Mouse (Mus musculus) layer of hippocampus, adult 9-11 months (tissue): ENCODE measurements at regions not wholly inside any gene's neighbourhood (a gene's known extent, or its start where the extent isn't known, plus 50 kb on each side); places are given as distances from the start of the nearest gene placed in this dataset.

Source experiments
- DNase-seq: peaks from one replicate; pipeline ENCODE4 v3.0.0; 2022

DNA sequence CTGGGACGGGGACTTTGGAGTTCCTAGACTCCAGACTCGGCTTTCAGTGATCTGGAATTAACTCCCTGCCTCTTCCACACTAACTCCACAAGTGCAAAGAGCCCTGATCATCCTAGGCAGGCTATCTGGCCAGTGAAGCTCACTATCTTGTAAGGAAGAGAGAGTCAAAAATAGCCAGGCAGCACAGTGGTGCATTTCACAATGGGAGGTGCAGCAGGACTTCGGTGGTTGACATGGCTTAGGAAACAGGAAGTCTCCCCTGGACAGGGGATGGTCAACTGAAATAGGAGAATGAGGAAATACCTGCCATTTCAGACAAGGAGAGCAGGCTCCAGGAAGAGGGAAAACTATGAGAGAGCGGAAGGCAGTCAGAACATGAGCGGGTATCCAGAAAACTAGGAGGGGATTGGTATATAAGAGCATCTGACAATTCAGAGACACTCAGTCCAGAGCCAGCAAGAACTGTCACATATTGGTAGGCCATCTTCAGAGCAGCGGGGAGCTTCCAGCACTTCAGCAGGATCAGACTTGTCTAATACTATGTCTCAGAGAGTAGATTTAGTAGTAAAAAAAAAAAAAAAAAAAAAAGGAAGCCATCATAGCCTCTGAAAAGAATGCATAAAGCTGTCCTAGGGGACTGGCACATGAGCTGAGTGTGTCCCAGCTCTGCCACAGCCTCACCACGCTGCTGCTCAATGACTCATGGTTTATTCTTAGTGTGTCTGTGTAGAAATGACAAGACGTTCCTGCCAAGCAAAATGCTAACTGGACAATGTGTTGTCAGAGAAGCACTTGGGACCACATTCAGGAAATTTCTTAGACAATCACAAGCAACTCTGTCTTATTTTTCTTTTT is 184.5 kb upstream of the Cpeb2 start:
- peak; percentile 85 for DNase-seq

DNA sequence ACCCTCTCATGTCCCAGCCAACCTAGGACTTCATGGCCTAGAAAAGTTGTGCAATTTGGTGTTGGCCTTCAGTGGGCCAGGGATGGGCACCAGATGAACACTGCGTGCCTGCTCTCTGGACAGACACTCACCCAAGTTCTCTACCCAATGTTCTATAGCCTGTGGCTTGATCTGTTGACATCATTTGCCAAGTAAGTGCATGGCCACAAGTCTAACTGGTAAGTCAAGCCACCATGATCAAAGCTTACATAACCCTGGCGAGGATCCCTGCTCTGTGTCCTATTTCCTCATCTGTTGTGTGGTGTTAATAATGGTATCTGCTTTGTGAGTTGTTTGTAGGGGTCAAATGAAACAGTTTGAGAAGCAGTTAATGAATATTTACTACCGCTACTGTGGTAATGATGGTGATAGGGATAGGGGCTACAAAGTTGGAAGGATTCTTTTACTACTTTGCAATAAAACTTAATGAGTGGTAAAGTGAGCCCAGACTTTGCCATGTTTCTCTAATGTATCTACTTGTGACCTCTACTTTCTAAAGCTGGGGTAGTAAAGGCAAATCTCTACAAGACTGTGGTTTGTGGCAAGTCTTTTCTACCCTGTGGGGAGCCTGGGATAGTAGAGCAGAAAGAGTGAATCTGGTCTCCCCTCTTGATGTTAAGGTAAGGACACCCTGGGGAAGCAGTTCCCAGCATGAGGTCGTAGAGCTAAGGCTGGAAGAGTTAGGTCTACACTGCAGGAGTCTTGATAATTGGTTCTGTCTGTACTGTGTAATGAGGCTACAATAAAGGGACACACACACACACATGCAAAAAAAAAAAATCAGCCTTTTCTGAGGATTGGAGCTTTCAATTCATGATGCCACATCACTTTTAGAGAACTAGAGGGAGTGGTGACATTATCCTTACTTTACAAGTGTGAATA is 183.3 kb upstream of the Cpeb2 start:
- DNase-seq = peak; percentile 51

DNA sequence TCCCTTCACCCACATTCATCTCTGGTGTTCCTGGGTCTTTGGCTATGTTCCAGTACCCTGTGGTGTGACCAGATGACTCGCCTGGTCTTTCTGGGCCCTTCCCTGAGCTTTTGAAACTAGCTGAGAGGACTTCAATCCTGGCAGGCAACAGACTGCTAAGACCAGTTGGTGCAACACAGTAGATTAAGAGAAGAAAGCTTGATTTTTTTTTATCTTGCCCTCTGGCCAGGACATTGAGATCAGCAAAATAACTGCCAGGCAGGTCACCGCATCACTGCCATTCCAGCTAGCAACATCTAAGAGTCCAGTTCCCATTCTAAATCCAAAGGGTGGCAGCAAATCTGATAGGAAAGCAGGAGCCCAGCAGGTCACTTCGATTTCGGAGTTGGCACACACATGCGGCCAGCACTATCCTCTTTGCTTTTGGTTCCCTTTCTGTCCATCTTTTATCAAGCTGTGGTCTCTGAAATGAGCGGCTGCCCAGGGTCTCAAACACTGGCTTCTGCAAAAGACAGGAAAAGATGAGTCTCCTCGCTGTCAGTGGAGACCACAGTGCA is 181.9 kb upstream of the Cpeb2 start:
- DNase-seq = peak; percentile 8

DNA sequence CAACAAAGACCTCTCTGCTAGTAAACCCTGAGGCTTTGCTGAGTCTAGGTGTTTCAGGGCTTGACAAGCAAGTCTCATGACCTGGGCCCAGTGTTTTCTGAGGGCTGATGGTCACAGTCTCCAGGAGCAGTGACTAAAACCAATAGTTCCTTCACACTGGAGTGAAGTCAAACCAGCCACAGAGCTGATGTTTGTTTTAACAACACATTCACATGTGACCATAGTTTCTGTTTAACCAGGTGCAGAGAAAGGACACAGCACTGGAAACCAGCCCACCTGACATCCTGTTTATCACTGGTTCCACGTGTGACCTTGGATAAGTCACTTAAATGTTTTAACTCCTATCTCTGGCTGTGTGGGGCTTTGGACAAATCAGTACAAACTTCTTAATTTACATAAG is 180.3 kb upstream of the Cpeb2 start:
- DNase-seq = no peak

DNA sequence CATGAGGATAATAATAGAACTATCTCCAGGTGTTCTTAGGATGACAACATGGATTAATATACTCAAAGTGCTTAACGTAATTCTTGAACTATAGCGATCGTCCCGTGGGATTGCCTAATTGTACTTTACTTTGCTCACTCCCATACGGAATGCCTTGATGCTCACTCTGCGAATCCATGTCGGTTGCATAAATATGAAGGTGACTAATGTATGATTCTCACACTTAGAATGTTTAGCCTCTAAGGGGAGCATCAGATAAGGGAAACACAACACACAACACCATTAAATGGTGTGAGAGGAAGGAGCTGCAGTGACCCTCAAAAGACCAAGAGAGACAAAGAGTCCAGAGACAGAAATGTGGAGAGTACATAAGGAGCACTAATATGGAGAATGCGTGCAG is 178.4 kb upstream of the Cpeb2 start:
- no peak for DNase-seq

DNA sequence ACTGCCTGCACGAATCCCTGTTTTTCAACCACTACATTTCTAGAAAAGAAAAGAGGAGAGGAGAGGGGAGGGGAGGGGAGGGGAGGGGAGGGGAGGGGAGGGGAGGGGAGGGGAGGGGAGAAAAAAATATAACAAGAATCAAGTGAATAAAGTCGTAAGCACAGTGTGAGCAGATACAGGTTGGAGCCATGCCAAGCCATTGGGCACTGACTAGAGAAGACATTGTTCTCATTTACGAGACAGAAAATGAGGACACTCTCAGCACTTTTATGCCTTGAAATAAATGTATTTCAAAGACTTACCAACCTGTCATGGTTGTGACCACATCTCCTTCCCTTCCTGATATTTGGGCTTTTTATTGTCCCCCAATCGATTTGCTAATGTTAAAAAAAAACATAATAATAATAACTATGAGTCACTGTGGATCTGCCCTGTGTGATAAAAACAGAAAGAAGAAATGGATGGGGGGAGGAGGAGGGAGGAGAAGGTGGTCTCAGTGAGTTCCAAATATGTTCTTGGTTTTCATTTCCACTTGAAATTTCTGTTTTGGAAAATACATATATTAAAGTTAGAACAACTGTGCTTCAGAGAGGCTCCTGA is 177.8 kb upstream of the Cpeb2 start:
- no peak for DNase-seq

DNA sequence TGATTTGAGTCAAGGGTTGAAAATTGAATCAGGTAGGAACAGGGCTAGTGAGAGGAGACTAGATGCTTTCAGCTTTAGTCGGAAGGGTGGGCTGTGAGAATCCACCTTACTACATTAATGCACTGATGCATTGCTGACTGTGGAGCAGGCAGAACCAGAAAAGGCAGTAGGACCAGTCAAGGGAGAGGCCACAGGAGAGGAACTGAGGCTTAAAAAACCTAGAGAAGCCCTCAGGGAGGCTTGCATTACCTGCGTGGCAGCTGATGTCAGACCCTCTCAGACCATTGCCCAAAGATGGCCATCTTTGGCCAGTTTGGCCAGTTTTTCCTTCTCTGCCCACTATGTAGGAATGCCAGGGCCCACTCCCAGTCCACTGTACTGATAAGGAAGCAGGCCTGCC is 176.5 kb upstream of the Cpeb2 start:
- no peak for DNase-seq

DNA sequence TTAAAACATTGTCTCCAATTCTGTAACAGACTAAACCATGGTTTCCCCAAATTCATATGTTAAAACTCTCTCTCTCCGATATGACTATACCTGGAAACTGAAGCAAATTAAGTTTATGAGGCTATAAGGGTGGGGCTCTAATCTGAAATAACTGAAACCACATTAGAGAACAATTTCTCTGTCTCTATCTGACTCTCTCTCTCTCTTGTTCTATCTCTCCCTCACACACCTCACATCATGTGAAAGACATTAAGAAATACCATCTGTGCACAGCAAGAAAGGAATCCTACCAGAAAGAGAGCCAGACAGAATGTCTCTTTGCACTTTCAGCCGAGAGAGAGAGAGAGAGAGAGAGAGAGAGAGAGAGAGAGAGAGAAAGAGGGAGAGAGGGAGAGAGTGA is 171.7 kb upstream of the Cpeb2 start:
- DNase-seq = no peak

DNA sequence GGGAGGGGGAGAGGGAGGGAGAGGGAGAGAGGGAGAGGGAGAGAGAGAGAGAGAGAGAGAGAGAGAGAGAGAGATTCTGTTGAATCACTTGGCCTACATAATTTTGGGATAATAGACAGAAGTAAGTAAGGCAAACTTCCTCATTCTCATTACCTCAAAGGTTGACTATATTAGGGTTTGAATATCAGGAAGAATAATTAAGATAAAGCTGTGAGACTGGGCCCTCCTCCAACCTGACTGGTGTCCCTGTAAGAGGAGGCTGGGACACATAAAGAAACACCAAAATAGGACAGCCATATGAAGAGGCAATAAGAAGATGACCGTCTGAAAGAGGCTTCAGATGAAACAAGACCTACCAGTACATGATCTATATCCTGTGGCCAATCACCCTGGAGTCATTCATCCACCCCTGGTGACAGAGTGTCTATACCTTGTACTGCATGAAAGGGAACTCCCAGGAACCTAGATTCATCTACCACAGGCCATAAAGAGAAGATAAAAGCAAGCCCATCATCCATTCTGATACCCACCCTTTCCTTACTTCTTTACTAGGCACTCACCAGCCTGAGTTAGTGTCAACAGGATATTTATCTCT is 171.1 kb upstream of the Cpeb2 start:
- no peak for DNase-seq

DNA sequence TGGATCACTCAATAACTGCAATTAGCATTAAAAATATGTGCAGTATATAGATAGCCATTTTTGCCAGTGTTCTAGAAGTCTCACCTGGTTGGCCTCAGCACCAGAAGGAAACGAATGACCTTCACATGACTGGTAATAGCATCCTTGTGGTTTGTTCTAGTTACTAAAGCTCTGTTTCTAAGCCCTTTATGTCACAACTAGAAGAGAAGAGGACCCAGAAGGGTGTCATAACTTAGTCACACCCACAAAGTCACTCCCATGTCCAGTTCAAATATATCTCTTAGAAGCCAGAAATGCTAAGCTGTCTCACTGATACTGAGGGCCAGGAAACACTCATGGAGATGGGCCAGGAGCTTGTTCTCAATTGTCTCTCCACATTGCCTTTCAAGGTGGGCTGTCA is 170.5 kb upstream of the Cpeb2 start:
- DNase-seq = no peak

DNA sequence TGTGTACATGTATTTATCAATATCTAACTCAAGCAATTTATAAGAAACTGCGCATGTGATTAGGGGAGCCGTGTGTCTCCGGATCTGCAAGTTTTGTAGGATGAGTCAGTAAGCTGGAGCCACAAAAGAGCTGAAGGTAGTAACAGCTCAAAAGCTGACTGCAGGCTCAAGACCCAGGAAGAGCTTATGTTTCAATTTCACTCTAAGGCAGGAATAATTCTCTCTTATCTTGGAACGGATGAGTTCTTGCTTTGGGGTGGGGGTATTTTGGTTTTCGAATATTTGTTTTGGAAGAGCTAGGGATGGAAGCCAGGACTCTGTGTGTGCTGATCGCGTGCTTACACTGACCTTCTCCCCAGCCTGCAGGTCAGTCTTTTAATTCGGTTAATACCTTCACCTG is 169.6 kb upstream of the Cpeb2 start:
- no peak for DNase-seq

DNA sequence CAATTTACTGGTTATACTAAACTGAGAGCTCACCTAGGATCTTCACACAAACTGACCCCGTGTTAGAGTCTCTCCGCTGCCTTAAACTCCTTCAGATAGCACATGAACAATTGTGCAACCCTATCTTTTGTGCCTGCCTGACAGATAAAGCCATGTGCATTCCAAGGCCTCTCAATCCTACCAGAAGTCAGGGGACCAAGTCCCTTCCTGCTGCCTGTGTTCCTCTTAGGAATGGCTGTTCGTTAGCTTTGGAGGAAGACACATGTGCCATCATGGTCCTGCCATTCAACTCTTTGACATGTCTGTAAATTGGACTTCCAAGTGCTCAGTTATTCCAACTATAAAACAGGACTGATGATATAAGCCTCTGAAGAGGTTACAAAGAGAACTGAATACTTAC is 161.4 kb upstream of the Cpeb2 start:
- DNase-seq = no peak

DNA sequence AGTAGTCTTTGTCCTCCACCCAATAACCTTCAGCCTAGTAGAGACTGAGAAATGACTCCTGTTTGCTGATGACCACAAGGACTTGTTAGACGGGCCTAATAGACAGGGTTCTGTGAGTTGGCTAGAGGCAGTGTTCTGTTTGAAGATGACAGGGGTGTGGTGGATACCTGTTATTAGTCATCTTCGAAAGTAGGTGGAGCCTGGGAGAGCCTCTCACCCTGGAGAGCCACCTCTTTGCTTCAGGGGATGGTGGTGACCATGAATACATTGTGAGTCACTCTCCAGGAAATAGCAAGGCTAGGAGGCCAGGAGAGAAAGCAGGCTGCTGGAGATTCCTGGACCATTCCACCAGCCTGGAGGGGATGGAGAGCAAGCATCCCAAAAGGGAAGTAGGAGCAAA is 160.6 kb upstream of the Cpeb2 start:
- no peak for DNase-seq

DNA sequence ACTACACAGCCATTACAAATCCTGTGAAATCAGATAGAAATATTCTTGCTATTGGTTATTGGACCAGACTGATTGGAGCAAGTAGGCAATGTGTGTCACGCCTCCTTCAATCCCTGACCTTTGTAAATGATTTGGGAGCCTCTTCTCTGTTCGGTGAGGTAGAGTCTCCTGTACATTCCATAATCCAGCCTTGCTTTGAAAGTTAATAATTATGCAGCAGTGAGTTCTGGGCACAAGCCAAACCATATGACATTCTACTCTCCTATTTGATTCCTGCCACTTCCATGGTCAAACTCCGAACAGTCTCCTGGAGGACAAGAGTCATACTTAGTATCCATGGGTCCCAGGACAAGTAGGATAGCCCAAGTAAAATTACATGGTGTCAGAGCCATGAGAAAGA is 158.4 kb upstream of the Cpeb2 start:
- DNase-seq = no peak

DNA sequence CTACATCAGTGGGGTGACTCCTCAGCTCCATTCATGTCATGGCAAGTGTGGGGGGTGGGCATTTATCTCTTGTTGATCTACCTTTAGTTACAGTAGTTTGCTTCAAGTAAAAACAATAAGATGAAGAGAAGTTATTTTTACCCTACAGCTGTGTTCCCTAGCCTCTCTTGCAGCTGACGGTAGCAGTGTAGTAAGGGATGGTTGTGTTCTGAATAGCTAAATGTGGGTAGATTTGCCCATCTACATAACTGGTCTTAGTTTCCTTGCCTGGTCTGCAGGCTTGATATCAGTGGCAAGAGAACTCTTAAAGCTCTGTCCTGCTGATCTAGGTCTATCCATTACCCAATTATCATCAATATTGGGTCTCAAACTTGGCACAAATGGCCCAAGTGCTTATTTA is 152.7 kb upstream of the Cpeb2 start:
- DNase-seq = no peak

DNA sequence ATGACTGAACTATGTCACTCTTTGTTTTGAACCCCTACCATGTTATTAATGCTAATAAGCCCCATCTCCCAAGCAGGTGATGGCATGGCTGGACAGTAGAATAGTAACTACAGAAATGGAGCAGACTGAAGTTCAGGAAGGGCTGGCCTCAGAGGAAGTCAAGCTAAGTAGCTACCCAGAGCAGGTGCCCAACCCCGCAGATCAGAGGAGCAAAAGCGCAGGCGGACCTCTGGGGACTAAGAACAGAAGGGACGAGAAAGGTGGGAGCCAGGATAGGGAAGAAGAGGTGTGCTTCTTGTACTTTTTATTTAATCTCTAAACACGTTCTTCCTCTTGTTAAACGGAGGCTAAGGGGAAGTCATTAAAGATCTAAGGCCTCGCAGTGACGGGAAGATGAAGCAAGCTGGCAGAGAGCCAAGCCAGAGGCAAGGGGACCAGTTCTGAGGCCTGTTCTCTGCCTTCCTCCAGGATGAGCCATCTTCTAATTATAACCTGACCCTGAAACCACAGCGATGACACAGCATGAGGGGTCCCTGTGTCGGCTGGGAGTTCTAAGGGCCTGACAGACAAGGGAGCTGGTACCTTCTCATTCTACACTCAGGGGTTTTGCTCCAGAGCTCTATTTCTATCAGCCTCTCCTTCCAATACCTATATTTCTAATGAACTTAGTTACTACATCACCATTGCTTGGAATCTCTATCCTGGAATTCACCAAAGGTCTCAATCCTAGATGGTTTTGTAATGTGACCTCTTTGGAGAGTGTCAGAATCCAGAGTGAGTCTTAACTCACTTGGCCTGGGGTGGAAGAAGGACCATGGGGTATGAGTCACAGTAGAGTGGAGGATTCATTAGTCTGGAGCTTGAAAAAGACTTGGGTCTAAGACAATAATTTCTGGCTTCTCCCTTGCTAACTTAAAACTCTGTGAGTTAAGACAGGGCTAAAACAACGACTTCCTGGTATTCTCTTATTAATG is 151.1 kb upstream of the Cpeb2 start:
- DNase-seq = peak; percentile 51

DNA sequence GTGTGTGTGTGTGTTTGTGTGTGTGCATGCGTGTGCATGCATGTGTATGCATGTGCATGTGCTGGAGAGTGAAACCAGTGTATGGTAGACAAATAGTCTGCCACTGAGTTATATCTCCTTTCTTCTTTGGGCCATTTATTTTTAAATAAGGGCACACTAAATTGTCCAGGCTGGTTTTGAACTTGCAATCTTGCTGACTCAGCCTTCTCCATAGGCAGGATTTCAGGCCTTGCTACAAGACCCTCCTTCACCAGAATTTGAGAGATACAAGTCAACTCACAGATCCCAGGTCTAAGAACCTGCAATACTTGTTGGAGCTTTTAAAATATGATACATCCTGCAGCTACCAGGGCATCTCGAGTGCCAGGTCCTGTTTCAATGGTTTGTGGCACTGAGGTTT is 145.9 kb upstream of the Cpeb2 start:
- no peak for DNase-seq

DNA sequence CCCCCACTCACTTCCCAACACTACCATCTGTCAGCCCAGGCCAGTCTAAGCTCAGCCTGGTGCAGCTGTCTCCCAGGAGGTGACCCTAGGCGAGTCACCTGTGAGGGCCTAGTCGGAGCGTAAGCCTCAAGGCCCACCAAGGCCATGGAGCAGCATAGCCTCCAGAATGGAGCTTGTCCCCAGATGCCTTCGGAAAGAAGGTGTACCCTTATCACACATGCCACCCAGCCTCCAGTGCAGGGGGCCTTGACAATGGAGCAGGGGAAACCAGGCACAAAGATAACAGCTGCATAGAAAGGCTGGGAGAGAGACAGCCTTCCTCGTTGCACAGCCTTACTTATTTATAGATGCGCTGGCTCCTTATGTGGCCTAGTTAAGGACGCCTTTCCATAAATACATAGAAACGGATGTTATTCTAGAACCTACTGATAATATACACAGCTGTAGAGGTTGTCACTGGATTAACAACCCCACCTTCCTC is 145.0 kb upstream of the Cpeb2 start:
- no peak for DNase-seq

DNA sequence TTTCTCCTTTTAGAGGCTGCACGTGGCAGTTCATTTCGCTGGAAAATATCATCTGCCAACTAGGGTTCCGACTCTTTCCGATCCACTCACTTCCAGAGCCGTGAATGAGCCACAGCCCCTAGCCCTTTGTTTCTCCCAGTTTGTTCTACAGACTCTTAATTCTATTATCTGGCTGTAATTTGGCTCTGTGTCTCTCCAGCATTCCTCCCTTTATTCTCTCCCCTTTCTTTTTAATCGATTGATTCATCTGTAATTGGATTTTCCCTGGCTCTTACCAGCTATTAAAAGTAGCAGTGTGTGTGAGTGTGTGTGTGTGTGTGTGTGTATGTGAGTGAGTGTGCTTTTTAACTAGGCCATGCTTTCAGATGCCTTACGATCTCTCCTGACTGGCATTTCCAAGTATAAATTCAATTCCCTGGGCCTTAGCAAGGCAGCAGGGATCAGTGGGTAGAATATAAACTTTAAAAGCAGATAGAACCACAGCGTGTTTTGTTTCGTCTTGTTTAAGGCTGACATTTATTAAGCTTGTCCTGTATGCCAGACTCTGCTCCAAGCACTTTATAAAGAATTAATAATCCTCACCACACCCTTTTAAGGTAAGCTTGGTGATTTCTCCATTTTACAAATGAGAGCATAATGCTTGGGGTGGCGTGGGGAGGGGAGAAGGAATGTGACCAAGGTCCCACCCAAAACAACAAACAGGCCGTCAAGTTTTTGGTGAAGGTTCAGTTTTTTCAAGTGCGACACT is 144.1 kb upstream of the Cpeb2 start:
- DNase-seq = no peak

DNA sequence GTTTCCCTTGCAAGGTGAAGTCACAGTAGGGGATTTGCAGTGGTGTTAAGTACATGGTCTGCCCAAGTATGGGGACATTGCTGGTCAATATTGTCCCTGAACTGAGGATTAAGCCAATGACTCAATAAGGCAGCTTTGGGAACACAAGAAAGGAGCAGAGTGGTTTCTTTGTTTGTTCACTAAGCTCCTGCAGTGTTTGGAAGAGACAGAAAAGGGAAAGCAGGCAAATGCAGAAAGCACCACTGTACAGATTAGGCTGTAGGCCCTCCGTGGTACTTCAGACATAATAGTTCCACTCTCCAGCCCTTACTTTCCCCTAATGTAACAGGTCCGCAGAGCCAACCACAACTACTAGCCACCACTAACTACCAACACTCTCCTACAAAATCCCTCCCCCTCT is 143.5 kb upstream of the Cpeb2 start:
- DNase-seq = no peak

DNA sequence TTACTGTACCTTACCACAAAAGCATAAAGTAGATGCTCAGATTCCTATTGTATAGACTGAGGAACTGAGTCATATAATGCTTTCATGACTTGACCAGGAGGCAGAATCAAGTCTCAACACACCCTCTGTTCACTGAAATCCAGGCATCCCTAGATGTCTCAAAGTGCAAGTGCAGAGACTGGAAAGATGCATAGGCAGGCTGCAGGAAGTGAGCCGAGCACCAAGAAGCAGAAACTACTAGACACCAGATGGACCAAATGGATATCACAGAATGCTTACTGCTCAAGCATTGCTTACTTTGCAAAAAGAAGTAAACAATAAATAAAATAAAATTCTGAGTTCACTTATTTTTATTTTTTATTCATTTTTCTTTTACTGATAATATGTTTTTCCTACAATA is 143.0 kb upstream of the Cpeb2 start:
- DNase-seq = no peak
